ENCODE assay signal across 11 mouse cellular contexts in the genomic region with DNA sequence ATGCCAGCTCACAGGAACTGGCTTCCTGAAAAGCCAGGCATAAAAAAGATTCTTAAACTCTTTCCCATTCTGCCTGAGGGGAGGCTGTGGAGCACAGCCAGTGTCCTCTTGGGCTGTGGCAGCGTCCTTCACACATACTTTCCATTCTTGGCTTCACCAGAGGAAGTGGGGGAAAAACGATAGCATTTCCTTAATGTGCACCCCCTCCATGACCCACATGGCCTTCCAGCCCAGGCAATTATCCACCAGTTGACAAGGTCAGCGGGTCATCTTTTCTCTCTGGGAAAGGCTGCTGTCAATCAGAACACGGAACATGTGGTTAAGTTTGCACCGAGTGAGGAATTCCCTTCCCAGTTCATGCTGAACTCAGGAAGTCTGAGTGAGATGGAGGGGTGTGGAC. TPM values are rescaled to one million over a fixed set of nuclear protein-coding genes. Genes with fewer than 3 reads are reported as not detected.
DNase-seq lines count a peak whose midpoint lies in the region; ATAC-seq and TF ChIP-seq lines count a peak whose summit lies in the region.
"Had no signal": no experiment of that assay in that cellular context is flagged by ENCODE, and none has a peak within 500 bp of the region (broad histone marks: within the 10 kb centered on the region; RNA-seq: fewer than 3 reads in every experiment).

No protein-coding gene starts in this region.

- peaks cover 22% of the 10 kb centered on the region for H3K4me1 ChIP-seq in heart, embryonic 15.5 days (replicated peaks)
- no peaks in the 10 kb centered on the region for H3K4me1 ChIP-seq in lung, embryonic 14.5 days (ENCODE audit: insufficient read depth)
- H3K4me1 ChIP-seq in intestine, embryonic 15.5 days (replicated peaks): no peaks in the 10 kb centered on the region

- peaks cover 40% of the 10 kb centered on the region for H3K36me3 ChIP-seq in heart, embryonic 15.5 days
- peaks cover 66% of the 10 kb centered on the region for H3K36me3 ChIP-seq in lung, embryonic 14.5 days (ENCODE audit: insufficient read depth)
- peaks cover 5% of the 10 kb centered on the region; the same call in 1 of the 2 replicates for H3K36me3 ChIP-seq in intestine, embryonic 15.5 days

- peak; percentile 13 for DNase-seq in adrenal gland, adult 8-10 months
- DNase-seq in adrenal gland, postnatal 4 days (ENCODE audit: low spot score in 2 of 2): no peak
- peak; percentile 54 for DNase-seq in embryo, embryonic 9.5 days (ENCODE audit: extremely low spot score)
- DNase-seq in lung, embryonic 14.5 days: peak; percentile 35
- no peak for DNase-seq in thymus, postnatal 14 days
- DNase-seq in frontal cortex, postnatal 36 days (ENCODE audit: low spot score in 2 of 2): no peak
- DNase-seq: B cell, adult 2 months had no signal

- no peak; the same call in 1 of the 2 replicates for TF ChIP-seq CTCF in lung, embryonic 14.5 days (IDR thresholded peaks at IDR 0.05; ENCODE audit: low read depth)

- ATAC-seq in heart, embryonic 15.5 days (replicated peaks; ENCODE audit: insufficient number of reproducible peaks, insufficient read depth, low FRiP score, low read depth): peak; percentile 72
- ATAC-seq in lung, embryonic 14.5 days (ENCODE audit: insufficient read depth): no peak
- ATAC-seq in intestine, embryonic 15.5 days: no peak

- H3K4me2 ChIP-seq in heart, embryonic 15.5 days: no peak overlapping the region
- H3K4me2 ChIP-seq in lung, embryonic 14.5 days: no peak overlapping the region
- H3K4me2 ChIP-seq in intestine, embryonic 15.5 days (replicated peaks): no peak overlapping the region

- peak overlapping the region; percentile 78 for H3K27ac ChIP-seq in heart, embryonic 15.5 days
- H3K27ac ChIP-seq in lung, embryonic 14.5 days (ENCODE audit: low read depth): no peak overlapping the region
- no peak overlapping the region for H3K27ac ChIP-seq in intestine, embryonic 15.5 days

- 14% methylated on average over 5 of the region's 5 CpGs for WGBS in heart, embryonic 15.5 days
- WGBS in lung, embryonic 14.5 days: 29% methylated on average over 5 of the region's 5 CpGs
- WGBS in intestine, embryonic 15.5 days: 39% methylated on average over 5 of the region's 5 CpGs

- H3K4me3 ChIP-seq in heart, embryonic 15.5 days: no peak overlapping the region
- no peak overlapping the region for H3K4me3 ChIP-seq in lung, embryonic 14.5 days (ENCODE audit: low read depth, low read length)
- H3K4me3 ChIP-seq in intestine, embryonic 15.5 days (replicated peaks): no peak overlapping the region
- H3K4me3 ChIP-seq: myocyte had no signal

- H3K27me3 ChIP-seq in heart, embryonic 15.5 days: no peaks in the 10 kb centered on the region
- H3K27me3 ChIP-seq in lung, embryonic 14.5 days (ENCODE audit: insufficient read depth, low read length): no peaks in the 10 kb centered on the region
- H3K27me3 ChIP-seq in intestine, embryonic 15.5 days (replicated peaks): no peaks in the 10 kb centered on the region

- H3K9ac ChIP-seq in heart, embryonic 15.5 days: no peak overlapping the region
- H3K9ac ChIP-seq in lung, embryonic 14.5 days: no peak overlapping the region
- no peak overlapping the region for H3K9ac ChIP-seq in intestine, embryonic 15.5 days

- H3K9me3 ChIP-seq in heart, embryonic 15.5 days (replicated peaks): no peaks in the 10 kb centered on the region
- no peaks in the 10 kb centered on the region for H3K9me3 ChIP-seq in lung, embryonic 14.5 days (ENCODE audit: low read depth, low read length)
- H3K9me3 ChIP-seq in intestine, embryonic 15.5 days: no peaks in the 10 kb centered on the region

RNA-seq across cellular contexts. Expression of a gene that starts 36.8 kb away (rescaled TPM):
- under 1 TPM in 1 of 4 experiments, not detected in 3; 0.06 TPM for total RNA-seq in adrenal gland, adult 8-10 months (2022)
- total RNA-seq in adrenal gland, postnatal 4 days (2021): under 1 TPM in 1 of 2 experiments, not detected in 1; 0.08 TPM
- 0.21 and 0.24 TPM in 2 replicates for polyA plus RNA-seq in heart, embryonic 15.5 days (2015; fragmentation: Nextera tagmentation; extraction: Ambion mirVana)
- 0.16 and 0.20 TPM in 2 replicates for polyA plus RNA-seq in lung, embryonic 14.5 days (2014; fragmentation: Nextera tagmentation; extraction: Ambion mirVana)
- 0.08 TPM in 2 replicates for polyA plus RNA-seq in intestine, embryonic 15.5 days (2015; fragmentation: Nextera tagmentation; extraction: Ambion mirVana)
- total RNA-seq: left cerebral cortex, postnatal 25 days had no signal
- polyA plus RNA-seq: myocyte had no signal

RNA-seq across cellular contexts. Expression of a gene that starts 37.4 kb away (rescaled TPM):
- 10 to 100 TPM; 15.1 to 22.1 (median 18.6) TPM for total RNA-seq in adrenal gland, adult 8-10 months (2022)
- 10 to 100 TPM; 47.3 to 52.0 TPM for total RNA-seq in adrenal gland, postnatal 4 days (2021)
- 6.5 and 7.4 TPM in 2 replicates for polyA plus RNA-seq in heart, embryonic 15.5 days (2015; fragmentation: Nextera tagmentation; extraction: Ambion mirVana)
- 12.1 and 13.8 TPM in 2 replicates for polyA plus RNA-seq in lung, embryonic 14.5 days (2014; fragmentation: Nextera tagmentation; extraction: Ambion mirVana)
- 11.2 and 17.9 TPM in 2 replicates for polyA plus RNA-seq in intestine, embryonic 15.5 days (2015; fragmentation: Nextera tagmentation; extraction: Ambion mirVana)

Comparison
In these comparisons a context has a peak if more than half of its experiments do, and no peak if none do; other contexts are left out.
1. DNase-seq: peak in adrenal gland, adult 8-10 months (single experiment), embryo, embryonic 9.5 days (single experiment) and lung, embryonic 14.5 days (single experiment); none in adrenal gland, postnatal 4 days (0 of 2), thymus, postnatal 14 days (single experiment) and frontal cortex, postnatal 36 days (0 of 2).